Mouse (Mus musculus): ENCODE measurements around the gene Ifit3b. TPM values are rescaled to one million over a fixed set of nuclear protein-coding genes. Genes with fewer than 3 reads are reported as not detected.
"Not testable (repeated sequence)": the region's sequence is repeated elsewhere in the genome, so short reads cannot be mapped to it uniquely, and the experiment has no call there.

Ifit3b gene
- polyA plus RNA-seq, 1 experiment from 2014 or later = 0.49 TPM

DNA sequence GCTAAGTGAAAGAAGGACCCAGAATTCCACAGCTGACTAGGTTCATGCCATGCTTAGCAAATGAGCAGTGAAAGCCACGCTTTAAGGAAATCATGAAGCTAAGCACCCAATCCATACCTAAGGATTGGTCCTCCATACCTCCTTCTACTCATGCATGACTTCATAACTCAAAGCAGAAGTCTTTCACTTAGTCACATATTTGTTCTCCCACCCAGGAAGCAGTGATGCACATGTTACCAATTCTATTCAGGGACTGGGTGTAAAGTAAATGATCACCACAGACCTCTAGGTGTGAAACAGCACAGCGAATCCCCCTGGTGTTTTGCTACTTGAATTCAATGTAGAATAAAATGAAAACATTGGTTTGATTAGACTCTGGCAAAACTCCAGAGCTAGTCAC is 25.1 kb upstream of the Ifit3b start:
- not testable (repeated sequence) for ATAC-seq (replicated peaks; ENCODE audit: extremely low read depth, insufficient read depth, low FRiP score); H3K27ac ChIP-seq (ENCODE audit: low read length); H3K9ac ChIP-seq (ENCODE audit: low read length); H3K4me2 ChIP-seq (ENCODE audit: low read depth, low read length); H3K27me3 ChIP-seq (ENCODE audit: control insufficient read depth, insufficient read depth, low read length); H3K36me3 ChIP-seq (ENCODE audit: control insufficient read depth, insufficient read depth); H3K4me3 ChIP-seq (ENCODE audit: low read length); H3K9me3 ChIP-seq (replicated peaks; ENCODE audit: control insufficient read depth, low read length); H3K4me1 ChIP-seq (ENCODE audit: control insufficient read depth, insufficient read depth, low read length)
- 75% methylated on average over 2 of the region's 2 CpGs for WGBS

DNA sequence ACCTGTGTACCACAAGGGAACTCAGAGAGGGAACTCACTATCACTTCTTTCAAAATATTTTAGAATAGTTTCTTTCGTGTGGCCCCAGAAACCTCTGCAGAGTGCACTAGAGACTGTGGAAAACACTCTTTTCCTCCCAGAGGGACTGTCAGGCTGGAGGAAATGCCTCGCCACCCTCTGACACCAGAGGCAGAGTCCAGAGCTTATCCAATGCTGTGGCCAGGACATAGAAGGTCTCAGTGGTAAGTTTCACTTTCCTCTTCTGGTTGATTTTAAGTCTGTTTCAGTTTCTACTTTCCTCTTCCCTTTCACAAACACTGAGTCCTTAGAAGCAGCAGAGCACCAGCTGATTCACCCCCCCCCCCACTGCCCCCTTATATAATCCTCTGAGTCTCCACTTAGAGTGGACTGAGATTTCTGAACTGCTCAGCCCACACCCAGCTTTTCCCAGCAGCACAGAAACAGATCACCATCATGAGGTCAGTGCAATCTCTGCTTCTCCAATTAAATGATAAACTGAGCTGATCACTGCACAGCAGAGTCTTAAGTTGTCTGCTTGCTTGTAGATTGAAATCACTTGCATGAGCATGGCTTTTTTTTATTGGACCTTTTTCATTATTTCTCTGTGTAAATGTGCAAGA is 24.5 kb upstream of the Ifit3b start, which contains the start of gene Ifit3:
Gene Ifit3, plus strand, starts transcription at position 406 of the 641 bp plus-strand sequence.
- H3K27me3 ChIP-seq (ENCODE audit: control insufficient read depth, insufficient read depth, low read length); ATAC-seq (replicated peaks; ENCODE audit: extremely low read depth, insufficient read depth, low FRiP score); H3K9ac ChIP-seq (ENCODE audit: low read length); H3K9me3 ChIP-seq (replicated peaks; ENCODE audit: control insufficient read depth, low read length); H3K4me1 ChIP-seq (ENCODE audit: control insufficient read depth, insufficient read depth, low read length); H3K36me3 ChIP-seq (ENCODE audit: control insufficient read depth, insufficient read depth); H3K4me3 ChIP-seq (ENCODE audit: low read length); H3K27ac ChIP-seq (ENCODE audit: low read length); H3K4me2 ChIP-seq (ENCODE audit: low read depth, low read length): not testable (repeated sequence)
- 38% methylated on average over 2 of the region's 2 CpGs for whole genome bisulfite sequencing

DNA sequence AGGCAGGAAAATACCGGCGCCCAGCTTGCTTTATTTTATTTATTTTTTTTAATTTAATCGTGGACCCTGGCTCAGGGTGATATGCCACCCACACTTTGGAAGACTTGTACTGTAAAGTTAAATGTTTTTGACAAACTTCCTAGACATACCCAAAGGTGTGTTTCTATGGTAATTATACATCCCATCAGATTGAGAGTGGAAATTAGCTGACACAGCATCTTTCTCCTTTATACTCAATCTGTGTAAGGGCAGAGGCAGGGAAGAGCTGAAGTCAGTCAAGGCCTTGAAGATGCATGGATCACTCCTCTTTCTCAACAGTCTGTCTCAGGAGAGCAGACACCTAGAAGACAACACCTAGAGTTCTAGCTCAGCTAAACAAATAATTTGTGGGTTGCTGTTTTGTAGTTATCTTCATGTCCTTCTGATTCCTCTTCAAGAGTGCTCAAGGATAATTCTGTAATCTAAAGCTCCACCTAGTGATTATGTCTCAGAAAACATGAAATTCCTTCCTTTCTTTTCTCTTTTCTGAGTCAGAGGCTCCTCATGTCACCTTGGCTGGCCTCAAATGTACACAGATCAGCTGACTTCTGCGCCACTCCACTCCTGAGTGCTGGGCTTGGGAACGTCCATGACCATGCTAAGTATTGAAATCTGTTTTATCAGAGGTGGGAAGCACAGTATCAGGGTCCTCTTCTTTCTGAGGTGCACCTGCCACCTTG is 21.9 kb upstream of the Ifit3b start:
- not testable (repeated sequence) for H3K9ac ChIP-seq (ENCODE audit: low read length); H3K36me3 ChIP-seq (ENCODE audit: control insufficient read depth, insufficient read depth); H3K4me1 ChIP-seq (ENCODE audit: control insufficient read depth, insufficient read depth, low read length); H3K9me3 ChIP-seq (replicated peaks; ENCODE audit: control insufficient read depth, low read length); ATAC-seq (replicated peaks; ENCODE audit: extremely low read depth, insufficient read depth, low FRiP score); H3K27ac ChIP-seq (ENCODE audit: low read length); H3K4me3 ChIP-seq (ENCODE audit: low read length); H3K27me3 ChIP-seq (ENCODE audit: control insufficient read depth, insufficient read depth, low read length); H3K4me2 ChIP-seq (ENCODE audit: low read depth, low read length)
- WGBS = 72% methylated on average over 5 of the region's 5 CpGs

DNA sequence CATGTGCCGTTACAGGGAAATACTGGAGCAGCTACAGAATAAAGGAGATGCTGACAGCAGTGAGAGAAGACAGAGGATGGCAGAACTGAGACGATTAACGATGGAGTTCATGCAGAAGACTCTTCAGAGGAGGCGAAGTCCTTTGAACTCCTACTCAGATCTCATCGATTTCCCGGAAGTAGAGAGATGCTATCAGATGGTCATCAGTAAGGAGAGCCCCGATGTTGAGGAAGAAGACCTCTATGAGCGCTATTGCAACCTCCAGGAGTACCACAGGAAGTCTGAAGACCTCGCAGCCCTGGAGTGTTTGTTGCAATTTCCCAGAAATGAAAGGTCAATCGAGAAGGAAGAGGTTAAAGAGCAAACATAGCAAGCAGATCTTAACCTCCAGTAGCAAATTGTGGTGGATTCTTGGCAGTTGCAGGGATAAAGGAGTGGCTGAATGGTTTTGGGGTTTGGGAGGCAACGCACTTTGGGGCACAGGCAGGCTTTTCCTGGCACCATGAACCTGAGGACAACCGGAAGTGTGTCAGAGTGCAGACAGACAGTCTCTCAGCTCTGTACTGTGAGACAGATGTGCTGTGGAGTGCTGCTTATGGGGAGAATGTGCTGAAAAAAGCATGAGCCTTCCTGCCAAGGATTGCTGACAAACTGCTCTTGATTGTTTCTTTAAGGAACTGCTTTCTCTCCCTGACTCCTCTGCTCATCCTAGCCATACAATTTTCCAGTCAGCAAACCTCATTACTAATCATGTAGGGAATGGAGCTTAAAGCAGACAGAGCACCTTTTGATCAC is 19.7 kb upstream of the Ifit3b start:
- not testable (repeated sequence) for H3K27me3 ChIP-seq (ENCODE audit: control insufficient read depth, insufficient read depth, low read length); H3K9me3 ChIP-seq (replicated peaks; ENCODE audit: control insufficient read depth, low read length); H3K27ac ChIP-seq (ENCODE audit: low read length); H3K36me3 ChIP-seq (ENCODE audit: control insufficient read depth, insufficient read depth); ATAC-seq (replicated peaks; ENCODE audit: extremely low read depth, insufficient read depth, low FRiP score); H3K4me1 ChIP-seq (ENCODE audit: control insufficient read depth, insufficient read depth, low read length); H3K4me2 ChIP-seq (ENCODE audit: low read depth, low read length); H3K4me3 ChIP-seq (ENCODE audit: low read length)
- WGBS = 62% methylated on average over 6 of the region's 12 CpGs
- 0 out of 2 replicates have a peak overlapping the region, but pooled peaks have one; percentile 5 for H3K9ac ChIP-seq (ENCODE audit: low read length)

DNA sequence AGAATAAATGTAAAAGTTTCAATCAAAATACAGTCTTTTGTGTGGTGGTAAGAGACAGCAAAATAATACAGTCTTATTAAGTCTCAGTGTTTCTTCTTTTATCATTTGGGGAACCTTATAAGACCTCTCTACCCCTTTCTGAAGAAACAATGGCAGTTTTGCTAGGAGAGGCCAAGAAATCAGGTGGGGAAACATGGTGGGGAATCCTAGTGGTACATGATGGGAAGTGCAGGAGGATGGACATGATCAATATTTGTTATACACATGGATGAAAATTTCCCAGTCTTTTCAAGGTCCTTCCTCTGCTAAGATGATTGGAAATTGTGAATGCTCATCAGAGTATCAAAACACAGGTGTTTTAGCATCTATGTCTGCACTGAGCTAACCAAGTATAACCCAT is 18.8 kb upstream of the Ifit3b start:
- no peak overlapping the region for H3K4me2 ChIP-seq (ENCODE audit: low read depth, low read length)
- H3K4me1 ChIP-seq (ENCODE audit: control insufficient read depth, insufficient read depth, low read length) = no peaks in the 10 kb centered on the region
- H3K9ac ChIP-seq (ENCODE audit: low read length) = no peak overlapping the region
- no peaks in the 10 kb centered on the region for H3K36me3 ChIP-seq (ENCODE audit: control insufficient read depth, insufficient read depth)
- H3K27ac ChIP-seq (ENCODE audit: low read length) = no peak overlapping the region
- no peaks in the 10 kb centered on the region for H3K27me3 ChIP-seq (ENCODE audit: control insufficient read depth, insufficient read depth, low read length)
- ATAC-seq (replicated peaks; ENCODE audit: extremely low read depth, insufficient read depth, low FRiP score) = no peak
- no peak overlapping the region for H3K4me3 ChIP-seq (ENCODE audit: low read length)
- no peaks in the 10 kb centered on the region for H3K9me3 ChIP-seq (replicated peaks; ENCODE audit: control insufficient read depth, low read length)

DNA sequence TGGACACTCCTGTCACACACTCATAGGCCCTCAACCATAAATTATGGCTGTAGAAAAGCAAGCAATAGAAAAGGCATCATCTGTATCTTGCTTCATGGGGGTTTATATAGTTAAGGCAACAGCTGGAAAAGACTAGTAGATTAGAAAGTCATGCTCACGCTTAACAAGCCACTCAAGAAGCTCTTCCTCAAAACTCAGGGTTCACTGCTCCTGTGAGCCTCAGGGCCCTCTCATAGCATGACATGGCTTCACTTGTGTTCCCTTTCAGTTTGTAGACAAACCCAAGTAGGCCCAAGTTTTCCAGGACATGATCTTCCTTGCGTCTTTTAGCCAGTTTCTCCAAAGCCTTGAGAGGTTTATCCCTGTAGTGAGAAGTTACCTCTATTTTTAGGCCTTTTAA is 14.3 kb upstream of the Ifit3b start:
- H3K4me3 ChIP-seq (ENCODE audit: low read length) = no peak overlapping the region
- no peak for ATAC-seq (replicated peaks; ENCODE audit: extremely low read depth, insufficient read depth, low FRiP score)
- no peak overlapping the region for H3K9ac ChIP-seq (ENCODE audit: low read length)
- no peak overlapping the region for H3K27ac ChIP-seq (ENCODE audit: low read length)
- no peak overlapping the region for H3K4me2 ChIP-seq (ENCODE audit: low read depth, low read length)
- H3K36me3 ChIP-seq (ENCODE audit: control insufficient read depth, insufficient read depth) = no peaks in the 10 kb centered on the region
- no peaks in the 10 kb centered on the region for H3K27me3 ChIP-seq (ENCODE audit: control insufficient read depth, insufficient read depth, low read length)
- 83% methylated on average over 2 of the region's 2 CpGs for WGBS
- no peaks in the 10 kb centered on the region for H3K9me3 ChIP-seq (replicated peaks; ENCODE audit: control insufficient read depth, low read length)
- H3K4me1 ChIP-seq (ENCODE audit: control insufficient read depth, insufficient read depth, low read length) = peaks cover 11% of the 10 kb centered on the region

DNA sequence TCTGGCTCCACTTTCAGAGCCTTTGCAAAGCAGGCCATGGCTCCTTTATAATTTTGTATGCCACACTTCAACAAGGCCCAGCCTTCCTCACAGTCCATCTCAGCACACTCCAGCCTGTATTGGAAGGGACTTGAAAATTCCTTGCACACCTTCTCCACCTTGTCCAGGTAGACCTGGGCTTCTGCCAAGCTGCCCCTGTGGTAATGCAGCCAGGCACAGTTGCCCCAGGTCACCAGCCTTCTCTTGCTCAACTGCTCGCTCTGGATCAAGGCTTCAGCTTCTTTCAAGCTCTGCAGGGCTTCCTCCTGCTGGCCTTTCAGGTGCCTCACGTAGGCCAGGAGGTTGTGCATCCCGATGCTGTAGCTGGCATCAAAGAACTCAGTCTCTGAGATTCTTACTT is 13.2 kb upstream of the Ifit3b start:
- not testable (repeated sequence) for ATAC-seq (replicated peaks; ENCODE audit: extremely low read depth, insufficient read depth, low FRiP score); H3K9me3 ChIP-seq (replicated peaks; ENCODE audit: control insufficient read depth, low read length); H3K4me3 ChIP-seq (ENCODE audit: low read length); H3K36me3 ChIP-seq (ENCODE audit: control insufficient read depth, insufficient read depth); H3K9ac ChIP-seq (ENCODE audit: low read length); H3K27me3 ChIP-seq (ENCODE audit: control insufficient read depth, insufficient read depth, low read length); H3K4me2 ChIP-seq (ENCODE audit: low read depth, low read length); H3K27ac ChIP-seq (ENCODE audit: low read length)
- peaks cover 14% of the 10 kb centered on the region for H3K4me1 ChIP-seq (ENCODE audit: control insufficient read depth, insufficient read depth, low read length)
- whole genome bisulfite sequencing = 79% methylated on average over 3 of the region's 3 CpGs

DNA sequence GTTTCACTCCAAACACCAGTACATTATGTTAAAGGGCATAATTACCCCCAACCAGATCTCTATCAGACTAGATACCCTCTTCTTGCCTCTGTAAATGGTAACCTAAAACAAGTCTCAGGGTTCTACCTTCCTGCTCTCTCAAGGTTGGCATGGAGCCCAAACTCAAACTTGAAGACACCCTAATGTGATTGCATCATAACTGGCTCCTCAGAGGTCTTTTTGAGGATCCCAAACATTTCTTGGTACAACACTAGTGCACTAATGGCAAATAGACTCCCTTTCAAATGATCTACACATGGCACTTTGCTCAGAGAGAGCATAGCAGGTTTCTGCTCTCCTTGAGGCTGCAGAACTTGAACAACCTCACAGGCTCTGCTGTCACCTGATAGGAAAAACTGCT is 11.0 kb upstream of the Ifit3b start:
- H3K27me3 ChIP-seq (ENCODE audit: control insufficient read depth, insufficient read depth, low read length) = no peaks in the 10 kb centered on the region
- H3K4me2 ChIP-seq (ENCODE audit: low read depth, low read length) = no peak overlapping the region
- no peak for ATAC-seq (replicated peaks; ENCODE audit: extremely low read depth, insufficient read depth, low FRiP score)

DNA sequence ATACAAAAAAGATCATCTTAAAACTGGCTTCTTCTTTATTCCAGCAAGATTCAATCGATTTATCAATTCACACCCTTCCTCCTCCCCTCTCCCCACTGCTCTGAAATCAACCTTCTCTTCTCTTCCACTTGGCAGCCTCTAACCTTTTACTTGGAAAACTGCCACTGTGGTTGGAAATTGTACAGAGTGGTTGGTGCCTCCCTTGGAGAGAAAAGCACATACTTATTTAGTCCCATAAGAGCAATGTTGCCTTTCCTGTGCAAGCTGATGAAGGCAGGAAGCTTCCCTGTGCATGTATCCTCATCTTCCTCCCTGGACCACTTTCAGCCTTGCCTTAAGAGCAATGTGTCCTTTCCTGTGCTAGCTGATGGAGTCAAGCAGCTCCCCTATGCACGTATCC is 9.4 kb upstream of the Ifit3b start:
- no peaks in the 10 kb centered on the region for H3K27me3 ChIP-seq (ENCODE audit: control insufficient read depth, insufficient read depth, low read length)
- H3K4me3 ChIP-seq (ENCODE audit: low read length) = no peak overlapping the region
- no peaks in the 10 kb centered on the region for H3K36me3 ChIP-seq (ENCODE audit: control insufficient read depth, insufficient read depth)
- no peaks in the 10 kb centered on the region for H3K9me3 ChIP-seq (replicated peaks; ENCODE audit: control insufficient read depth, low read length)
- H3K4me2 ChIP-seq (ENCODE audit: low read depth, low read length) = no peak overlapping the region
- 62% methylated on average over 2 of the region's 2 CpGs for WGBS
- ATAC-seq (replicated peaks; ENCODE audit: extremely low read depth, insufficient read depth, low FRiP score) = peak; percentile 72
- no peak overlapping the region for H3K9ac ChIP-seq (ENCODE audit: low read length)
- peaks cover 14% of the 10 kb centered on the region for H3K4me1 ChIP-seq (ENCODE audit: control insufficient read depth, insufficient read depth, low read length)
- no peak overlapping the region for H3K27ac ChIP-seq (ENCODE audit: low read length)

More for the DNA sequence above, 11.0 kb upstream of the Ifit3b start:
- Histone ChIP-seq H3K9ac (ENCODE audit: low read length) (no peak overlapping the region), H3K4me1 (ENCODE audit: control insufficient read depth, insufficient read depth, low read length) (peaks cover 14% of the 10 kb centered on the region), H3K9me3 (replicated peaks; ENCODE audit: control insufficient read depth, low read length) (no peaks in the 10 kb centered on the region), H3K4me3 (ENCODE audit: low read length) (no peak overlapping the region), H3K27ac (ENCODE audit: low read length) (no peak overlapping the region), H3K36me3 (ENCODE audit: control insufficient read depth, insufficient read depth) (no peaks in the 10 kb centered on the region)
